Mouse (Mus musculus): ENCODE measurements around the gene Olfr392.

The Olfr392 gene

GRCm38 (mm10) chr11:73816949-73817348 lies at the start of gene Olfr392:
Gene Olfr392, minus strand, starts transcription at chr11:73817049.
- in situ Hi-C loops (cut with MboI, MseI): no loop called here

- in situ Hi-C loops (cut with MboI, MseI): no loop called here
These were observed 34.5 kb upstream of the Olfr392 start, which contains the start of gene Olfr393 for GRCm38 (mm10) chr11:73851354-73851753. Gene Olfr393, minus strand, starts transcription at chr11:73851454.

GRCm38 (mm10) chr11:73802952-73803351 lies 13.9 kb downstream of the Olfr392 start, which contains the start of gene Olfr391-ps:
Gene Olfr391-ps, minus strand, starts transcription at chr11:73803052.
- in situ Hi-C loops (cut with MboI, MseI): no loop called here

GRCm38 (mm10) chr11:73782664-73783063 lies 34.2 kb downstream of the Olfr392 start, which contains the start of gene Olfr390:
Gene Olfr390, plus strand, starts transcription at chr11:73782964.
- in situ Hi-C loops (cut with MboI, MseI): no loop called here

- in situ Hi-C loops (cut with MboI, MseI): no loop called here
These were observed 36.2 kb downstream of the Olfr392 start, which contains the start of gene Olfr389 for GRCm38 (mm10) chr11:73780613-73781012. Gene Olfr389, minus strand, starts transcription at chr11:73780713.
